Mouse (Mus musculus): Measurements from ENCODE around the gene Ric1. TPM values are rescaled to one million over a fixed set of nuclear protein-coding genes. Genes with fewer than 3 reads are reported as not detected.
A peak's percentile ranks its signal among the peaks of the same experiment; 100 is the strongest.

The Ric1 gene
- polyA plus RNA-seq, 1 experiment: 28.0 TPM

DNA sequence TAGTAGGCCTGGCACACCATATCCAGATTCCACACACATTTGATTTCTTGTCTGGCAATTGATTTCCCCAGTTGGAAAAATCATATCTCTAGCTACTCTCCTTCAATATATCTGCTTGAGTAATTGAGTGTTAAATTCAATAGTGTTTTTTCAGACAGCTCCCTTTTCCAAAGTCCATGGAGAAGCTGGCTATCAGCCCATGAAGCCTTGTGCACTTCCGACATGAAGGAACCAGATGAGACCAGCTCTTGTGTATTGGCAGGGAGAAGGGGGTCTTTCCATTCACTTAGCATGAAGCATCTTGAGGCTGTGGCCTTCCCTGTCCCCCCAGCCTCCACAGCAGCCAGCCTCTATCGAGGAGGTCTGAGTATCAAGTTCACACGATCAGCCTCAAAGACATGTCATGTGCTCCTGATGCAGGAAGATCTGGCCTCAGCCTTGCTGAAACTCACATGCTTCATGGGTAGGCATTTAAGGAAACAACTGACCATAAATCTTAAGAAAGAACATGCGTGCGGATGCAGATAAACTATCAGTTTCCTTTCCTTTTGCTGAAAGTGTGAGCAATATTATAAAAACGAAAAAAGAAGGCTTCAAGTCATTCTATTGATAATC is 23.1 kb upstream of the Ric1 start:
- DNase-seq: no peak
- no peaks in the 10 kb centered on the region; the same call in 1 of the 2 replicates for H3K4me1 ChIP-seq (ENCODE audit: control insufficient read depth, insufficient read depth, low read length)
- H3K27me3 ChIP-seq (ENCODE audit: control insufficient read depth, insufficient read depth, low read length): no peaks in the 10 kb centered on the region
- H3K4me3 ChIP-seq (replicated peaks; ENCODE audit: insufficient read depth, low read depth, low read length): no peak overlapping the region
- no peak overlapping the region for H3K27ac ChIP-seq (ENCODE audit: insufficient read depth, low read length)
- no peak for TF ChIP-seq POLR2A (IDR thresholded peaks at IDR 0.05; ENCODE audit: borderline replicate concordance, insufficient read depth, low read length)
- TF ChIP-seq CTCF (IDR thresholded peaks at IDR 0.05; ENCODE audit: borderline replicate concordance, insufficient read depth, low read depth, low read length): no peak
- WGBS: 65% methylated on average over 6 of the region's 6 CpGs

DNA sequence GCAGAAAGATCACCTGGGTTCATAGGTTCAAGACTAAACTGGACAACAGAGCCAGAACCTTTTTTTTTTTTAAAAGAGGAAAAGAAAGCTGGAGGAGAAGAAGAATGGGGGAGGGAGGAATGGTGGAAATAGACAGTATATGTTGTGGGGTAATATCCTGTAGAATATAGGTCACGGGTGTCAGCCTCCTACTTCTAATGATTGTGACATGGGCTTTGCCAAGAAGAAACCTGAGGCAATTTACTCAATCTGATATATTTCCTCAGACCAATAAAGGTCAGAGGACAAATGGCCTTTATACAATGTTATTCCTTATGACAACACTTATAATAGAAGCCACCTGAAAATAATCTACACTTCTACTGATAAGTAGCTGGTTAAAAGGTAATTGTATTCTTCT is 21.7 kb upstream of the Ric1 start:
- no peak for TF ChIP-seq POLR2A (IDR thresholded peaks at IDR 0.05; ENCODE audit: borderline replicate concordance, insufficient read depth, low read length)
- no peak for TF ChIP-seq CTCF (IDR thresholded peaks at IDR 0.05; ENCODE audit: borderline replicate concordance, insufficient read depth, low read depth, low read length)
- DNase-seq: no peak
- no peaks in the 10 kb centered on the region for H3K27me3 ChIP-seq (ENCODE audit: control insufficient read depth, insufficient read depth, low read length)
- H3K4me1 ChIP-seq (ENCODE audit: control insufficient read depth, insufficient read depth, low read length): no peaks in the 10 kb centered on the region
- 80% methylated on average over 1 of the region's 1 CpGs for WGBS
- H3K4me3 ChIP-seq (replicated peaks; ENCODE audit: insufficient read depth, low read depth, low read length): no peak overlapping the region
- no peak overlapping the region for H3K27ac ChIP-seq (ENCODE audit: insufficient read depth, low read length)

DNA sequence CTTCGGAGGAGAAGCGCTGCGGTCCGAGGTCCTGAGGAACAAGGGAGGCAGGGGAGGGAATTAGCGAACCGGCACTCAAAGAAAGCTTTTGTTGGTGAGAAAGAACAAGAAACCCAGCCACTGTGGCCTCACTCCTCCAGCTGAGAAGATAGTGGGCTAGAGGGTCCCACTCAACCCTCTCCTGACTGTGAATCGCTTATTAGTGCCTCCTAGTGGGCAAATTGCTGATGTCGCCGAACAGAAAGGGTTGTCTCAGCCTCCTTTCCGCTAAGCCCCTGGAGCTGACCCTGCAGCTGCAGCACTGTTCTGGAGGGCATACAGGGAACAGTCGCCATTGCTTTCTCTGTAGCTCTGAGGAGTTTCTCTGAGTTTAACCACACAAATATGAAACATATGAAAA is 21.0 kb upstream of the Ric1 start:
- DNase-seq: no peak
- WGBS: 42% methylated on average over 11 of the region's 11 CpGs

DNA sequence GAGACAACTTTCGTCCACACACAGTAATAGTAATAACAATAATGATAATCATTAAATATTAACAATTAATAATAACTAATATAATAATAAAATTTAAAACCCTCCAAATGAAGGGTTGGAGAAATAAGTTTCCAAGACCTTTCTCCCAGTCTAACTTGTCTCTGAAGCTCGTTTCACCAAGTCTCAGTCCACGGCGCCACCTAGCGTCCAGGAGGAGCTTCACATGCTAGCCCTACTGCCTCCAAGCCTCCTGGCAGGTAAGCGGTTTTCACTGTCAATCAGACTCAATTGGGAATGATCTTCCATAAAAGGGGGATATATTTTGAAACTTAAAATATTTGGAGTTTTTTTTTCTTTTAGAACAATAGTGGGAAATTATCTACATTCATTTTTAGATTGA is 20.6 kb upstream of the Ric1 start:
- no peaks in the 10 kb centered on the region for H3K27me3 ChIP-seq (ENCODE audit: control insufficient read depth, insufficient read depth, low read length)
- H3K4me3 ChIP-seq (replicated peaks; ENCODE audit: insufficient read depth, low read depth, low read length): no peak overlapping the region
- no peaks in the 10 kb centered on the region for H3K4me1 ChIP-seq (ENCODE audit: control insufficient read depth, insufficient read depth, low read length)
- peak; percentile 91 for TF ChIP-seq CTCF (IDR thresholded peaks at IDR 0.05; ENCODE audit: borderline replicate concordance, insufficient read depth, low read depth, low read length)
- TF ChIP-seq POLR2A (IDR thresholded peaks at IDR 0.05; ENCODE audit: borderline replicate concordance, insufficient read depth, low read length): no peak
- WGBS: 11% methylated on average over 6 of the region's 6 CpGs
- DNase-seq: peak; percentile 71 to 78
- H3K27ac ChIP-seq (ENCODE audit: insufficient read depth, low read length): no peak overlapping the region

More for the DNA sequence above, 21.0 kb upstream of the Ric1 start:
- Histone ChIP-seq H3K27ac (ENCODE audit: insufficient read depth, low read length) (no peak overlapping the region), H3K4me1 (ENCODE audit: control insufficient read depth, insufficient read depth, low read length) (no peaks in the 10 kb centered on the region), H3K27me3 (ENCODE audit: control insufficient read depth, insufficient read depth, low read length) (no peaks in the 10 kb centered on the region), H3K4me3 (replicated peaks; ENCODE audit: insufficient read depth, low read depth, low read length) (peak overlapping the region; percentile 38)
- TF ChIP-seq CTCF (IDR thresholded peaks at IDR 0.05; ENCODE audit: borderline replicate concordance, insufficient read depth, low read depth, low read length) (peak; percentile 24; the same call in 1 of the 2 replicates), POLR2A (IDR thresholded peaks at IDR 0.05; ENCODE audit: borderline replicate concordance, insufficient read depth, low read length) (no peak)

- Histone ChIP-seq H3K27me3 (ENCODE audit: control insufficient read depth, insufficient read depth, low read length) (no peaks in the 10 kb centered on the region), H3K4me3 (replicated peaks; ENCODE audit: insufficient read depth, low read depth, low read length) (no peak overlapping the region), H3K27ac (ENCODE audit: insufficient read depth, low read length) (no peak overlapping the region), H3K4me1 (ENCODE audit: control insufficient read depth, insufficient read depth, low read length) (no peaks in the 10 kb centered on the region)
- 83% methylated on average over 2 of the region's 2 CpGs for WGBS
- TF ChIP-seq CTCF (IDR thresholded peaks at IDR 0.05; ENCODE audit: borderline replicate concordance, insufficient read depth, low read depth, low read length) (no peak), POLR2A (IDR thresholded peaks at IDR 0.05; ENCODE audit: borderline replicate concordance, insufficient read depth, low read length) (no peak)
- DNase-seq: no peak
These were observed 18.0 kb upstream of the Ric1 start for GRCm38 (mm10) chr19:29504131-29504530.

DNA sequence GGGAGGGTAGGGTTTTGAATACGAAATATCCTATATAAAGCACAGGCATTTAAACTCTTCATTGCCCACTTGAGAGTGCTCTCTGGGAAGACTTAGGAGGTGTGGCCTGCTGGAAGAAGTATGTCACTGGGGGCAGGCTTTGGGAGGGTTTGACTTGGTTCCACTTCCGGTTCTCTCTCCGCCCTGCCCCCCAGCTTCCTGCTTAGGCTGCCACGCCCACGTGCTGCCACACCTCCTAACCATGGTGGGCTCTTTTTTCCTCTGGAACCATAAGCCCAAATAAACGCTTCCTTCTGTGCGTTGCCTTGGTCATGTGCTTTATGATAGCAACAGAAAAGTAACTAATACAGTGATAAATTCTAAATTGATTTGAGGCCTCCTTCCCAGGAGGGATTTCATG is 16.5 kb upstream of the Ric1 start:
- TF ChIP-seq CTCF (IDR thresholded peaks at IDR 0.05; ENCODE audit: borderline replicate concordance, insufficient read depth, low read depth, low read length): no peak
- TF ChIP-seq POLR2A (IDR thresholded peaks at IDR 0.05; ENCODE audit: borderline replicate concordance, insufficient read depth, low read length): no peak
- 88% methylated on average over 7 of the region's 7 CpGs for WGBS
- DNase-seq: no peak
- Histone ChIP-seq H3K4me1 (ENCODE audit: control insufficient read depth, insufficient read depth, low read length) (no peaks in the 10 kb centered on the region), H3K27me3 (ENCODE audit: control insufficient read depth, insufficient read depth, low read length) (no peaks in the 10 kb centered on the region), H3K4me3 (replicated peaks; ENCODE audit: insufficient read depth, low read depth, low read length) (no peak overlapping the region), H3K27ac (ENCODE audit: insufficient read depth, low read length) (no peak overlapping the region)

DNA sequence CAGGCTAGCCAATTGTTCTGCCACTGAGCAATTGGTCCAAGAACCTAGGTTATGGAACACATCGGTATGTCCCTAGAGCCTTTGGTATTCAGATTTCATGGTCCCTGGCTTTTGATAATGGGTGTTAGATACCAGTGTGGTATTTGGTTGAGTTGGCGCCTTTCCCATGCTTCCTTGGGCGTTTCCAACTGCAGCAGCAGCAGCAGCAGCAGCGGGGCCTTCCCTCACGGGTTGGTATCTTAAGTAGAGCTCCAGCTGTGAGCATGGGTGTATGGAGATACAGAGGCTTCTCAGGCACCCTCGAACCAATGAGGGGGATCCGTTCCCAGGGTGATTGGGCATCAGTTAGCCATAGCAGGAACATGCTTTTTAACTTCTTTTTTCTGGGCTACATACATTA is 13.9 kb upstream of the Ric1 start:
- no peak overlapping the region for H3K4me3 ChIP-seq (replicated peaks; ENCODE audit: insufficient read depth, low read depth, low read length)
- H3K27me3 ChIP-seq (ENCODE audit: control insufficient read depth, insufficient read depth, low read length): no peaks in the 10 kb centered on the region
- WGBS: 38% methylated on average over 7 of the region's 7 CpGs
- H3K4me1 ChIP-seq (ENCODE audit: control insufficient read depth, insufficient read depth, low read length): no peaks in the 10 kb centered on the region
- H3K27ac ChIP-seq (ENCODE audit: insufficient read depth, low read length): no peak overlapping the region
- no peak for DNase-seq
- TF ChIP-seq CTCF (IDR thresholded peaks at IDR 0.05; ENCODE audit: borderline replicate concordance, insufficient read depth, low read depth, low read length) (no peak), POLR2A (IDR thresholded peaks at IDR 0.05; ENCODE audit: borderline replicate concordance, insufficient read depth, low read length) (no peak)

GRCm38 (mm10) chr19:29509857-29510256 is 12.2 kb upstream of the Ric1 start:
- TF ChIP-seq CTCF (IDR thresholded peaks at IDR 0.05; ENCODE audit: borderline replicate concordance, insufficient read depth, low read depth, low read length): no peak
- no peak for TF ChIP-seq POLR2A (IDR thresholded peaks at IDR 0.05; ENCODE audit: borderline replicate concordance, insufficient read depth, low read length)
- H3K27me3 ChIP-seq (ENCODE audit: control insufficient read depth, insufficient read depth, low read length): no peaks in the 10 kb centered on the region
- H3K27ac ChIP-seq (ENCODE audit: insufficient read depth, low read length): no peak overlapping the region
- DNase-seq: no peak
- WGBS: 79% methylated on average over 7 of the region's 7 CpGs
- H3K4me3 ChIP-seq (replicated peaks; ENCODE audit: insufficient read depth, low read depth, low read length): no peak overlapping the region
- H3K4me1 ChIP-seq (ENCODE audit: control insufficient read depth, insufficient read depth, low read length): no peaks in the 10 kb centered on the region

All from cerebellum, adult 2 months (tissue).